Mouse (Mus musculus) embryonic facial prominence, embryonic 15.5 days (tissue): ENCODE data around the gene Gpx2. TPM values are rescaled to one million over a fixed set of nuclear protein-coding genes. Genes with fewer than 3 reads are reported as not detected.

Experiments used
- ATAC-seq: fragments of 200-750 bp; cut with Nextera tagmentation; 2 replicates; pipeline ENCODE4 v1.8.0; 2017; ENCODE audit warnings: low read depth, moderate TSS enrichment; ENCODE audit not compliant: insufficient number of reproducible peaks, low FRiP score, low TSS enrichment
- H3K27ac ChIP-seq: fragments of 300-500 bp; sonication (generic); replicated peaks from 2 replicates; pipeline ENCODE4 v1.5.1; 2015; ENCODE audit warnings: mild to moderate bottlenecking, inconsistent platforms
- H3K27me3 ChIP-seq: fragments of 300-500 bp; sonication (generic); 2 replicates; pipeline ENCODE4 v1.6.1; 2015; ENCODE audit warnings: inconsistent platforms
- H3K36me3 ChIP-seq: fragments of 300-500 bp; sonication (generic); 2 replicates; pipeline ENCODE4 v1.6.1; 2015; ENCODE audit warnings: mild to moderate bottlenecking, inconsistent platforms
- H3K4me1 ChIP-seq: fragments of 300-500 bp; sonication (generic); 2 replicates; pipeline ENCODE4 v1.6.1; 2015; ENCODE audit warnings: inconsistent platforms
- H3K4me2 ChIP-seq: fragments of 300-500 bp; sonication (generic); replicated peaks from 2 replicates; pipeline ENCODE4 v1.6.1; 2015; ENCODE audit warnings: mild to moderate bottlenecking, inconsistent platforms
- H3K4me3 ChIP-seq: fragments of 300-500 bp; sonication (generic); replicated peaks from 2 replicates; pipeline ENCODE4 v1.5.1; 2015; ENCODE audit warnings: mild to moderate bottlenecking, inconsistent platforms
- H3K9ac ChIP-seq: fragments of 300-500 bp; sonication (generic); 2 replicates; pipeline ENCODE4 v1.6.1; 2015; ENCODE audit warnings: inconsistent platforms
- H3K9me3 ChIP-seq: fragments of 300-500 bp; sonication (generic); replicated peaks from 2 replicates; pipeline ENCODE4 v1.6.1; 2016; ENCODE audit warnings: inconsistent platforms
- WGBS: fragments of 180-500 bp; shearing (Covaris S2); methylation state at CpG from one replicate; pipeline ENCODE4 v1.1.7; 2015; 5-methylcytosine and 5-hydroxymethylcytosine counted together
- polyA plus RNA-seq: library from polyadenylated mRNA; unstranded; fragments of >200 nt; fragmentation: Nextera tagmentation; extraction: Ambion mirVana; gene quantifications from 2 replicates; pipeline ENCODE4 v1.2.1, GENCODE M21; 2015

The Gpx2 gene
- 5.1 and 5.7 TPM in 2 replicates for polyA plus RNA-seq

DNA sequence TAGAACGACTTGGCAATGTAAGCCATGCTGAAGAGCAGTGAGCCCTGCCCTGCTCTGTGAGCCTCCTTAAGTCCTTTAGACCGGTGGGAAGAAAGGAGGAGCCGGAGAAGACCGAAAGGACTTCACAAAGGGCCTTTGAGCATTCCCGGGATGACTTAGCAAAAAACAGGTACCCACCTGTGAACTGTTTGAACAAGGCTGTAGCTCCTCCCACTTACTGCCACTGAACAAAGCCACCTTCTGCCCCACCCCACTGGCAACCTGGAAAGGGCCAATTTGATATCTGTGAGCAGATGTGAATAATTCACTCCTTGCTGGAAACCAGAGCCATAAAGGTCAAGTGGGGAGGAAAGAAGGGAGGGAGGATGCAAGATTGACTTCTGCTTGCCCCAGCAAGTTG, at the start of gene Gpx2:
Gene Gpx2 (minus strand): TSS at position 205 of the 400 bp plus-strand sequence.
- ATAC-seq: no peak
- no peak within 1 kb of the TSS for H3K4me3 ChIP-seq
- WGBS: 70% methylated on average over 5 of the region's 5 CpGs
- no peak within 1 kb of the TSS for H3K27ac ChIP-seq
- H3K27me3 ChIP-seq: no peaks in the 10 kb centered on the region
- H3K9ac ChIP-seq: no peak within 1 kb of the TSS
- 0 out of 2 replicates have a peak, but pooled peaks cover 2% of the 10 kb centered on the region for H3K36me3 ChIP-seq
- H3K9me3 ChIP-seq: no peaks in the 10 kb centered on the region
- no peaks in the 10 kb centered on the region for H3K4me1 ChIP-seq
- H3K4me2 ChIP-seq: no peak within 1 kb of the TSS

GRCm38 (mm10) chr12:76844346-76845061, 49.1 kb upstream of the Gpx2 start:
- ATAC-seq: no peak
- H3K4me3 ChIP-seq: no peak overlapping the region
- H3K9me3 ChIP-seq: no peaks in the 10 kb centered on the region
- no peak overlapping the region for H3K4me2 ChIP-seq
- no peak overlapping the region for H3K27ac ChIP-seq
- no peaks in the 10 kb centered on the region for H3K27me3 ChIP-seq
- H3K9ac ChIP-seq: no peak overlapping the region
- no peaks in the 10 kb centered on the region for H3K36me3 ChIP-seq
- WGBS: 92% methylated on average over 15 of the region's 15 CpGs
- H3K4me1 ChIP-seq: no peaks in the 10 kb centered on the region

DNA sequence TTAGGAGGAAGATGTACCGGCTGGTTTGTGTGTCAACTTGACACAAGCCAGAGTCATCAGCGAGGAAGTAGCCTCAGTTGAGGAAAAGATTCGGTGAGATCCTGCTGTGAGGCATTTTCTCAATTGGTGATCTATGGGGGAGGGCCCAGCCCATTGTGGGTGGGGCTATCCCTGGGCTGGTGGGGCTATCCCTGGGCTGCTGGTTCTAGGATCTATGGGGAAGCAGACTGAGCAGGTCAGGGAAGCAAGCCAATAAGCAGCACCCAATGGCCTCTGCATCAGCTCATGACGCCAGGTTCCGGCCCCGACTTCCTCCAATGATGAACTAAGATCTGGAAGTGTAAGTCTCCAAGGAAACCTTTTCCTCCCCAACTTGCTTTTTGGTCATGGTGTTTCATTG, 44.7 kb upstream of the Gpx2 start:
- Histone ChIP-seq H3K4me3 (no peak overlapping the region), H3K36me3 (no peaks in the 10 kb centered on the region), H3K9ac (no peak overlapping the region), H3K27ac (no peak overlapping the region), H3K27me3 (no peaks in the 10 kb centered on the region), H3K4me2 (no peak overlapping the region), H3K9me3 (no peaks in the 10 kb centered on the region), H3K4me1 (0 out of 2 replicates have a peak, but pooled peaks cover 5% of the 10 kb centered on the region)
- 83% methylated on average over 6 of the region's 6 CpGs for WGBS
- no peak for ATAC-seq

DNA sequence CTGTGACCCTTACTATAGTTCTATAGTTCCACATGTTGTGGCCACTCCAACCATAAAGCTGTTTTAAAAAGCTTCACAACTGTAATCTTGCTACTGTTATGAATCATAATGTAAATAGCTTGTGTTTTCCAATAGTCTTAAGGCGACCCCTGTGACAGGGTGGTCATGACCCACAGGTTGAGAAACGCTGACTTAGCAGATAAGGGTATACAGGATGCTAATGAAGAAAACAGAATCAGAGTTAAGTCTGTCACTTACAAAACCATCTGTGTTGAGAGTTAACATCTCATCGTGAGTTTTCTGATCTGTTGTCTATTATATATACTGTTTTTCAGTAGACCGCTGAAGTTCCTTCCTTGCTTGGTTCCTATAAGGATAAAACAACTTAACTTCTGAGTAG, 43.9 kb upstream of the Gpx2 start:
- H3K4me3 ChIP-seq: no peak overlapping the region
- WGBS: 95% methylated on average over 4 of the region's 4 CpGs
- no peak for ATAC-seq
- no peaks in the 10 kb centered on the region for H3K27me3 ChIP-seq
- H3K9me3 ChIP-seq: no peaks in the 10 kb centered on the region
- H3K36me3 ChIP-seq: no peaks in the 10 kb centered on the region
- no peak overlapping the region for H3K9ac ChIP-seq
- no peak overlapping the region for H3K4me2 ChIP-seq
- 0 out of 2 replicates have a peak, but pooled peaks cover 5% of the 10 kb centered on the region for H3K4me1 ChIP-seq
- no peak overlapping the region for H3K27ac ChIP-seq

- H3K36me3 ChIP-seq: no peaks in the 10 kb centered on the region
- H3K4me2 ChIP-seq: peak overlapping the region; percentile 60
- H3K27me3 ChIP-seq: no peaks in the 10 kb centered on the region
- 12% methylated on average over 21 of the region's 21 CpGs for WGBS
- H3K9ac ChIP-seq: peak overlapping the region; percentile 64
- no peak for ATAC-seq
- peak overlapping the region; percentile 78 for H3K27ac ChIP-seq
- 0 out of 2 replicates have a peak, but pooled peaks cover 5% of the 10 kb centered on the region for H3K4me1 ChIP-seq
- peak overlapping the region; percentile 79 for H3K4me3 ChIP-seq
- H3K9me3 ChIP-seq: no peaks in the 10 kb centered on the region
Observed at GRCm38 (mm10) chr12:76837844-76838650, 42.7 kb upstream of the Gpx2 start.

DNA sequence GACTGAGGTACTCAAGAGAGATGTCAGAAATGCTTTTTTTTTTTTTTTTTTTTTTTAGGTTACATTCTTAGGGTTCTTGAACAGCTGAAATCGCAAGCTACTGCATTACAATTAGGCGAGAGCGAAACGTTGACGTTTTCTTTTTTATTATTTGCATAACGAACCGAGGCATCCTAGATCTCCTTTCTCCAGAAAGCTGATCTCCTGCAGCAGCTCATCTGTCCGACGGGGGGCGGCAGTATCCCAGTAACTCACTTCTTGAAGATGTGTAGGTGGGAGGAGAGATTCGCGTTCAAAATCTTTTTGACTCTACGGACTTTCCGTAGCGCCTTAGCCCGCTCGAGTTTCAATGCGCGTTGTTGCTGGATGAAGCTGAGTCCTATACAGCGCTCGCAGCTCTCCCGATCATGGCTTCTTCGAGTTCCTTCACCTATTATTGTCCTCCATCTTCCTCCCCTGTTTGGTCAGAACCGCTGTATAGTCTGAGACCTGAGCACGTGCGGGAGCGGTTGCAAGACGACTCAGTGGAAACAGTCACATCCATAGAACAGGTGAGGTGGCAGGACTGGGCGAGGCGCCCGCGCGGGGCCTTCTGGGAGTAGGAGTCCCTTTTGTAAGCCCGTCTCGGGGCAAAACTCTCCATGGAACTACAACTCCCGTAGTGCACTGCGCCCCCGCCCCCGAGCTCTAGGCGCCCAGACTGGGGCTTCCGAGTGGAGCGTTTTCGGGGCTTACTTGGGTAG, 41.9 kb upstream of the Gpx2 start:
- Histone ChIP-seq H3K36me3 (no peaks in the 10 kb centered on the region), H3K27ac (peak overlapping the region; percentile 88), H3K27me3 (no peaks in the 10 kb centered on the region), H3K9ac (peak overlapping the region; percentile 64), H3K4me3 (peak overlapping the region; percentile 79), H3K4me2 (peak overlapping the region; percentile 60), H3K9me3 (no peaks in the 10 kb centered on the region), H3K4me1 (0 out of 2 replicates have a peak, but pooled peaks cover 5% of the 10 kb centered on the region)
- WGBS: under 1% methylated on average over 43 of the region's 43 CpGs
- ATAC-seq: peak; percentile 98

DNA sequence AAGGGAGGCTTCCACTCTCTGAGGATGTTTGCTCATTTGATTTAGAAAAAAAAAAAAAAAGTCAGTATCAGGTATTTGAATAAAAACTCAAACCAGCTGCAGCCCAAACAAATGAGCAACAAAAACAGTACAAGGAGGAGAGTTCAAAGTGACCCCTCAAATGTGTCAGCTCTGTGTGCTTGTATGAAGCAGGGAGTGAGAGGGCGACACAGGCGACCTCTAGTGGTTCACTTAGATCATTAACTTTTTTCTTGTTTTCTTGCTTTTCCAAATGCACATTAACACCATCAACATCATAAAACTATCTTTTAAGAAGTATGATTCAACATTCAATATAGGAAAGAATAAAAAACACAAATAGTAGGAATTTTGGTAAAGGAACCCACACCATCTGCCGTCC, 37.4 kb upstream of the Gpx2 start:
- ATAC-seq: no peak
- Histone ChIP-seq H3K4me3 (no peak overlapping the region), H3K4me2 (no peak overlapping the region), H3K9me3 (no peaks in the 10 kb centered on the region), H3K36me3 (no peaks in the 10 kb centered on the region), H3K27ac (no peak overlapping the region), H3K4me1 (no peaks in the 10 kb centered on the region), H3K9ac (no peak overlapping the region), H3K27me3 (no peaks in the 10 kb centered on the region)
- under 1% methylated on average over 3 of the region's 3 CpGs for WGBS

- H3K9ac ChIP-seq: no peak overlapping the region
- 49% methylated on average over 4 of the region's 4 CpGs for WGBS
- no peak overlapping the region for H3K4me3 ChIP-seq
- H3K9me3 ChIP-seq: no peaks in the 10 kb centered on the region
- ATAC-seq: no peak
- no peak overlapping the region for H3K27ac ChIP-seq
- 0 out of 2 replicates have a peak, but pooled peaks cover 5% of the 10 kb centered on the region for H3K27me3 ChIP-seq
- H3K4me1 ChIP-seq: peaks cover 21% of the 10 kb centered on the region
- no peak overlapping the region for H3K4me2 ChIP-seq
- H3K36me3 ChIP-seq: no peaks in the 10 kb centered on the region
Observed at GRCm38 (mm10) chr12:76825283-76825682, 29.9 kb upstream of the Gpx2 start.

DNA sequence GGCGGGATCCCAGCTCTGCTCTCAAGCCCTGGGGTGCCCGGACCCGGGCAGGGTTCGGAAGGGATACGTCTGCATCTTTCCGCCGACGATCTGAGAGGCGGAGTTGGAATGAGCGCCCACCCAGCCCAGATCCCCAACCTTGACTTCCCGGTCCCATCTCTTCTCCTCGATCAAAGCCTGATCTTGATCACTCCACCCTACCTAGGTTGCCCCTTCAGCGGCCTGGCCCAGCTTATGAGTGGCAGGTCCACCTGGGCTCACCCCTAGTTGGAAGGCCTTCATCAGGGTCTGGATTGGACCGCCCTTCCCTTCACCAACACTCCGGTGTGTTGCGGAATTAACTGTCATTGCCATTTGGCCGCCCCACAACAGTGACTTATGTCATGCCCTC, 27.3 kb upstream of the Gpx2 start, which contains the start of gene Rab15:
Gene Rab15 (minus strand): TSS at position 258 of the 391 bp plus-strand sequence.
- Histone ChIP-seq H3K9ac (peak within 1 kb of the TSS; percentile 79), H3K27me3 (0 out of 2 replicates have a peak, but pooled peaks cover 5% of the 10 kb centered on the region), H3K4me2 (peak within 1 kb of the TSS; percentile 90), H3K4me1 (peaks cover 43% of the 10 kb centered on the region), H3K36me3 (no peaks in the 10 kb centered on the region), H3K4me3 (peak within 1 kb of the TSS; percentile 71), H3K27ac (peak within 1 kb of the TSS; percentile 58), H3K9me3 (no peaks in the 10 kb centered on the region)
- no peak for ATAC-seq
- WGBS: 4% methylated on average over 17 of the region's 17 CpGs

DNA sequence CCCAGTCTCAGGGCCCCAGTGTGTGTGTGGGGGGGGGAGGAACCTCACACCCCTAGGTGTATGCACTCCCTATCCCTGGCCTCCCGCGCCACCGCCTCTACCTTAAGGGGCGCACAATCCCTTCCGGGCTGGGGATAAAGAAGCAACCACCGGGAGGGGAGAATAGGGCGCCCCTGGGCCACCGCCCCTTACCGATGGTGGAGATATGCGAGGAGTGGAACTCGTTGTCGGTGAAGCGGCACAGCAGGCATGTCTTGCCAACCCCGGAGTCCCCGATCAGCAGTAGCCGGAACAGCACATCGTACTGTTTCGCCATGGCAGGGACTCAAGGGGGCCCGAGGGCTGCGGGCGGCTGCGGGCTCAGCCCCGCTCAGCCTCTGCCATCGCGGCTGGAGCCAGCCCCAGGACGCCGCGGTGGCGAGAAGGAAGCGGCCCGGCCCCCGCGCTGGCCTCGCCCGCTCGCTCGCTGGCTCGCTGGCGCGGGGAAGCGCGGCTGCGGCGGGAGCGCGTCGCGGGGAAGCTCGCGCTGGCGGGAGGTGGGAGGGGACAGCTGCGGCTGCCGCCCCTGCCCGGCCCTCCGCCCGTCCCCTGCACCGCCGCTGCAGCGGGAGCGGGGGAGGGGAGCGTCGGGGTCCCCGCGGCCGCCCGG, 26.8 kb upstream of the Gpx2 start:
- Histone ChIP-seq H3K9ac (peak overlapping the region; percentile 79), H3K4me2 (peak overlapping the region; percentile 90), H3K36me3 (no peaks in the 10 kb centered on the region), H3K4me1 (peaks cover 47% of the 10 kb centered on the region), H3K27me3 (0 out of 2 replicates have a peak, but pooled peaks cover 5% of the 10 kb centered on the region), H3K27ac (peak overlapping the region; percentile 58), H3K4me3 (peak overlapping the region; percentile 71), H3K9me3 (no peaks in the 10 kb centered on the region)
- ATAC-seq: peak; percentile 64
- WGBS: under 1% methylated on average over 52 of the region's 66 CpGs
